Mouse (Mus musculus) myocyte (in vitro differentiated cells): ENCODE results near the gene Rgs13.

Source experiments
- E2F4 ChIP-seq: IDR thresholded peaks from one replicate; pipeline ENCODE4 v1.6.1; 2011; ENCODE audit warnings: mild to moderate bottlenecking, control low read depth, moderate library complexity; ENCODE audit not compliant: insufficient read depth
- MAX ChIP-seq: IDR thresholded peaks from one replicate; pipeline ENCODE4 v1.6.1; 2011; ENCODE audit warnings: low read depth, mild to moderate bottlenecking, control low read depth
- MYOG ChIP-seq, 3 experiments: IDR thresholded peaks; one replicate each; pipeline ENCODE4 v1.6.1; 2011; ENCODE audit warnings: control low read depth in 2 of 3, low read depth in 2 of 3, mild to moderate bottlenecking in 2 of 3; ENCODE audit not compliant: insufficient read length in 2 of 3, control insufficient read depth in 1 of 3, insufficient read depth in 1 of 3
- POLR2A ChIP-seq: IDR thresholded peaks from one replicate; pipeline ENCODE4 v1.6.1; 2011; ENCODE audit warnings: low read depth, mild to moderate bottlenecking, control low read depth, moderate library complexity; ENCODE audit not compliant: insufficient read length
- POLR2AphosphoS2 ChIP-seq: IDR thresholded peaks from one replicate; pipeline ENCODE4 v1.6.1; 2011; ENCODE audit warnings: low read depth, control low read depth; ENCODE audit not compliant: insufficient read length
- REST ChIP-seq: IDR thresholded peaks from one replicate; pipeline ENCODE4 v1.6.1; 2011; ENCODE audit warnings: mild to moderate bottlenecking, control low read depth, moderate library complexity; ENCODE audit not compliant: insufficient read depth, insufficient read length
- TCF12 ChIP-seq: IDR thresholded peaks from one replicate; pipeline ENCODE4 v1.6.1; 2011; ENCODE audit warnings: mild to moderate bottlenecking, control low read depth; ENCODE audit not compliant: poor library complexity, insufficient read depth, severe bottlenecking
- USF1 ChIP-seq: IDR thresholded peaks from one replicate; pipeline ENCODE4 v1.6.1; 2011; ENCODE audit warnings: low read depth, mild to moderate bottlenecking, control low read depth, moderate library complexity

DNA sequence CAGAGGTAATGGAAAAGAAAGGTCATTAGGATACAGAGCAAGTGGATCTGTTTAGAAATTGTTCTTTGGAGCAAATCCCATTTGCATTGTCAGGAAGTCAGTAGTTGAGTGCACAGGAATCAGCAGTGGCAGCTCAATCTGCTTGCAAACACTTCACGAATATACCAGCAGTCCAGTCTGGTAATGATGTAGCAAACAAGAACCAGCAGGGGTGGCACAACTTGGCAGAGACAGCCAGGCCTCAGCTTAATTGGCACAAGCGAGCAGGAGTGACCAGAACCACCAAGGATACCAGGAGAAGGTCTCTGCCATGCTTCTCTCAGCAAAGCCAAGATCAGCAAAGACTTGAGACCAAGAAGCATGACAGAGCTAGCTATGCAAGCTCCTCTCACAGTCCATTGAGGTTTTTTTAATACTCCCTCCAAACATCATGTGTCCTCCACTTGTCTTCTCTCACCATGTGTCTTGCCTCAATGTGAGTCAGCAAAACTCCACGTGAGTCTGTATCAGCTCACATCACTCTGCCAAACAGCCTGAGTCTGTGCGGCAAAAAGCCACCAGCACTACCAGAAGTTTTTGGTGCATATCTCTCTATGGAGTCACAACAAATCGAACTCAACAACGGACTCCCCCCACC, 63.6 kb downstream of the Rgs13 start:
- TF ChIP-seq E2F4 (no peak), POLR2A (no peak), MYOG (IDR thresholded peaks at IDR 0.05; ENCODE audit: control insufficient read depth in 1 of 3, insufficient read depth in 1 of 3, insufficient read length in 2 of 3, low read depth in 2 of 3) (no peak), USF1 (no peak), MAX (no peak), REST (no peak), TCF12 (no peak), POLR2AphosphoS2 (no peak)
